Mouse (Mus musculus) kidney, adult 18-20 months (tissue): ENCODE results near the gene Spata31d1b.

Source experiments
- DNase-seq: peaks from one replicate; pipeline ENCODE4 v3.0.0; 2021

Spata31d1b gene

DNA sequence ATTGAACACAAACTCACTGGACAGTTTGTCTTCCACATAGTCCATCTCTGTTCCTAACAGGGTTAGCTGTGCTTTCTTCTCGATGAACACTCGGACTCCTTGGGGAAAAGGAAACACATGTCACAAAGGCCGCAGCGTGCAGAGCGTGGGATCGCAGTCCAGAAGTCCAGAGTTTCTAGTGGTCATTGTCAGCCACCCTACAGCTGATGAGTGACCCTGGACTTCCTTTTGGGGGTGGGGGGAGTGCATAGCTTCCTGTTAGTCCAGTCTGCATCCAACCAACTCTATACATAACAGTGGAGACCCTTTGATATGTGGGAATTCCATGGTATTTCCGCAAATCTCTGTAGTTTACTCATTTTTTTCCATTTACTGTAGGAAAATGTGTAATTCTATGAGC lies 44.8 kb downstream of the Spata31d1b start:
- DNase-seq = no peak

GRCm38 (mm10) chr13:59762791-59763190 lies 50.7 kb downstream of the Spata31d1b start:
- no peak for DNase-seq

GRCm38 (mm10) chr13:59766786-59767515 lies 54.9 kb downstream of the Spata31d1b start:
- peak; percentile 62 for DNase-seq

DNA sequence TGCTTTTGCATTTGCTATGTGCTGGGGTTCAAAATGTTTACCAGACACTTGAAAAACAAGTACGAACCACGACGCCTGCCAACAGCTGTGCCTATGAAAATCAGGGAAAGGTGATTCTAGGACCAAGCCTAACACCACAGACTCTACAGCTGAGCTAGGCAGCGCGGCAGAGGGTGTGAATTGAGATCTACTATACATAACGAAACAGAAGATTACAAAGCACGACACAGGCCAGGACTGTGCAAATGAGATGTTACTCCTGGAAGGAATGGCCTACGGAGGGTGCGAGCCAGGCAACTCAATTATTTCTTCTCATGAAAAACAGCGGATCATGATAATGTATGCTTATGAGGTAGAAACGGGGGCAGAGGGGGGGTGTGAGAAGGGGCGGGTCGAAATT lies 56.4 kb downstream of the Spata31d1b start:
- DNase-seq = peak; percentile 22
